Mouse (Mus musculus): Measurements from ENCODE around the gene Smim11.

GRCm38 (mm10) chr16:92353897-92354296 is 52.8 kb downstream of the Smim11 start:
- TF ChIP-seq GATA1 (IDR thresholded peaks at IDR 0.05; ENCODE audit: borderline replicate concordance, low read length) (no peak), CTCF (IDR thresholded peaks at IDR 0.05; ENCODE audit: low read depth, low read length) (no peak), POLR2AphosphoS5 (IDR thresholded peaks at IDR 0.05; ENCODE audit: insufficient replicate concordance, low read depth, low read length) (no peak)

All from G1E (cell line).